Mouse (Mus musculus) c-Kit-positive CD71-positive TER-119-negative erythroid progenitor cells, embryonic 14.5 days (primary cell): ENCODE data around the gene Cdh11.
"Not testable (repeated sequence)": the region's sequence is repeated elsewhere in the genome, so short reads cannot be mapped to it uniquely, and the experiment has no call there.

ENCODE experiments used
- DNase-seq: peaks from one replicate; pipeline ENCODE4 v3.0.0-alpha.2; 2013; ENCODE audit warnings: low read depth

The Cdh11 gene

GRCm38 (mm10) chr8:102715956-102716355 is 69.5 kb downstream of the Cdh11 start:
- no peak for DNase-seq

DNA sequence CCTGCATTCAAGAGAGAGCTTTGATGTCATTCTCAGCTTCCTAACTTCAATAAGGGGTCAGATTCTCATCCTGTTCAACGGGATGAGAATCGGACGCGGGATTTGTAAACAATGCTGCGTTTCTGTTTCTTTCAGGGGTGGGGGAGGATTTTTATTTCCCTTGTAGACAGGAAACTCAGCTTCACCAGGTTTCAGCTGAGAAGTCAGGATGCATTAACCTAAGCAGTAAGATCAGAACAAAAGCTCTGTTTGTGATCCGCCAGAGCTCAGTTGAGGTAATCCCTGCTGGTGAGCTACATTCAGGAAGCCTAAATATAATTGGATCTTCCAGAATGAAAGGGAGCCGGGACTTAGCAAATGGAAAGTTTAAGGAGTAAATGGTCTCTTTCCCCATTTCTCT is 78.1 kb downstream of the Cdh11 start:
- no peak for DNase-seq

GRCm38 (mm10) chr8:102705376-102705905 is 80.0 kb downstream of the Cdh11 start:
- DNase-seq: no peak

DNA sequence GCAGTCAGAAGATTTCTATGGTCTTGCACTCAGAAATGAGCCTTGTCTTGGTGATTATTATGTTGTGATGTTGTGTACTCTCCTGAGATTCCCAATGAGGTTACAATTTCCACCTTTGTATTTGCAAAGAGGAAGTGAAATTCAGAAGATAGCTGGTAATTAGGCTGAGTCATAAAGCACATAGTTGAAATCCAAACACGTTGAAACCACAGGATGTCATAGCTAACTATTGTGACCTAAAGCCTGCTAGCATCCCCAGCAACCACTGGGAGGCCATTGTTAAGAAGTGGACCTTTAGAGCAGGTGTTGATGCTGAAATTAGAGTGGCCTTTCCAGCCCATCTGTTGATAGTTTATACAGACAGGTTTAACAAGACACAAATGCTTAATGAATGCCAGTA is 85.2 kb downstream of the Cdh11 start:
- no peak for DNase-seq

DNA sequence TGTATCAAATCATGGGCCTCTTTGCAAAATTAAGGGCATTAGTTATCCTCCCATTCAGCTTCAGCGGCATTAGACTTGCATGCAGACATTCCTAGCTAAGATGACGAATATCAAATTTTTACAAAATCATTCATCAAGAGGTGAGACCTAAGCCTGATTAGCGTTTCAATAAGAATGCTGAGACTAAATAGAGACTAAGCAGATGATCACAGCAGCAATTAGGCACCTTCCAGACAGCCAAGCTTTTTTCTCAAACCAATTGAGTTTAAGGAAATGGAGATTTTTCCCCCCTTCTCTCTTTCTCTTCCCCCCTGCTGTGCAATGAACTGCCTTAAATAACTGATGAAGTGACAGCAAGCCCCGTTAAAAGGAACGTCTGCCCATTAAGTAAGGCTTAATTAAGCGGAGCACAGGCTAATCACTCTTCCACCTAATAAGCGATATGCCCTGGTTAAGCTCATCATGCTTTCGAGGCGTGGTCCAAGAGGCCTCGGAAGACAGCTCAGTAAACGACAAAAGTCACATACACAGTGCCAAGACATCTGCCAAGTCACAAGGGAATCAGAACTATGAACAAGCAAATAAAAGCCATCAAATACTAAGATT is 87.1 kb downstream of the Cdh11 start:
- no peak for DNase-seq

GRCm38 (mm10) chr8:102693465-102693864 is 92.0 kb downstream of the Cdh11 start:
- no peak for DNase-seq

DNA sequence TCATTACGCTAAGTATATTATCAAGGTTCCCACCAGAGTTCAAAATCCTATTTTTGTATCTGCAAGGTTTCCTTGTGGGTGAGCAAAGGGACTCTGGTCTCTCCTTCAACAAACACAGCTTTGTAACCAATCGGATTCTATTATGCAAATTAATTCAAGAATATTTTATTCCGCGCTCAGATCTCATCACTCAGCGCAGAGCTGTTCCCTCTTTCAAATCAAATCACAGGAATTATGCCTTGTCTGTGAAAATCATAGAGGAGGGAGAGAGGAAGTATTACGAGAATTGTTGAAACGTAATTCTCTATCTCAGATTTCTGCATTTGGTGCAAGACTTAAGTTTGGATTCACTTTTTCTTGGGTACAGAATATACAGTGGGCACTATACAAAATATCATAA is 100.0 kb downstream of the Cdh11 start:
- DNase-seq: not testable (repeated sequence)

GRCm38 (mm10) chr8:102685023-102685422 is 100.4 kb downstream of the Cdh11 start:
- DNase-seq: no peak

DNA sequence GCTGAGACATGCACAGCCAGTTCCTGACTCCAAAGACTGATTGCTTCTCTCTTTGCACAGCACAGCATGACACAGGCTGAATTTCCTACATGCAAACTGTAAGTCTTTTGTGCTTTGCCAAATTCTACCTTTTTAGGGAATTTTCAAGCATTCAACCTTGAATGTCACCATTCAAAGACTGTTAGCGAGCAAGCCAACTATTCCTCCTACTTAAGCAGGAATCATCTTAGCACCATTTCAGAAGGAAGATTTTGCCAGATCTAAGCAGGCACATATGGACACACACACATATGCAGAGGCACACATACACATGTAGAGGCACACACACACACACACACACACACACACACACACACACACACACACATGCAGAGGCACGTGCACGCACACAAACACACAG is 108.3 kb downstream of the Cdh11 start:
- DNase-seq: no peak

- DNase-seq: not testable (repeated sequence)
Measured at GRCm38 (mm10) chr8:102664561-102664960, 120.9 kb downstream of the Cdh11 start.

DNA sequence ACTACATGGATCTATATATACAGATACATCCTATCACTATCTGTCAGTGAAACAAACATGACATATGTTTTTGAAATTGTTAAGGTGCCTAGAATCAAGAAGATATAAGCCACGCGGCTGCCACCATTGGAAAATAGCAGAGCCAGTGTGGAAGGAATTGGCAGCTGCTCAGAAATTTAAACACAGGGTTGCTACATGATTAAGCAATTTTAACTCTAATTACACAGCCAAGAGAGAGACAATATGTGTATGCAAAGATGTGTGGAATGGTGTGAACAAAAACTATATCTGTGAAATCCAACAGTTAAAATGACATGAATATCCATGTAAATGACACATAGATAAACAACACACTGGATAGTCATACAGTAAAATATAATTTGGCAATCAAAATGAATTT is 128.9 kb downstream of the Cdh11 start:
- no peak for DNase-seq

- DNase-seq: no peak
Measured at GRCm38 (mm10) chr8:102651964-102652363, 133.5 kb downstream of the Cdh11 start.

GRCm38 (mm10) chr8:102627151-102627550 is 158.3 kb downstream of the Cdh11 start:
- no peak for DNase-seq

- DNase-seq: no peak
Measured at GRCm38 (mm10) chr8:102612146-102612545, 173.3 kb downstream of the Cdh11 start.

DNA sequence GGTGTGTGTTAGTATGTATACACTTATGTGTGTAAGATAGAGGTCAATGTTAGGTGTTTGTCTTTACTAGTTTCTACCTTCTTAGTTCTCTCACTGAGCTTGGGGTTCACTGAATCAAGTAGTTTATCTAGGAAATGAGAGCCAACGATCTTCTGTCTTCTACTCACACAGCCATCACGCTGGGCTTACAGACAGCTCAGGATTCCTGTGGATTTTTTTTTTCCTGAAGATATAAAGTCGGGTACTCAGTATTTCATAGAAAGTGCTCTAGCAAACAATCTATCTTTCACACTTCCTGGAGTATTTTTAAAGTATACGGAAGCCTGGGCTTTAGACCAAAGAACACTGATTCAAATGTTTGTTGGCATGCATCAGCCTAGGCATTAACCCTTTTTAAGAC is 184.1 kb downstream of the Cdh11 start:
- no peak for DNase-seq

- DNase-seq: no peak
Measured at GRCm38 (mm10) chr8:102596523-102596922, 188.9 kb downstream of the Cdh11 start.

DNA sequence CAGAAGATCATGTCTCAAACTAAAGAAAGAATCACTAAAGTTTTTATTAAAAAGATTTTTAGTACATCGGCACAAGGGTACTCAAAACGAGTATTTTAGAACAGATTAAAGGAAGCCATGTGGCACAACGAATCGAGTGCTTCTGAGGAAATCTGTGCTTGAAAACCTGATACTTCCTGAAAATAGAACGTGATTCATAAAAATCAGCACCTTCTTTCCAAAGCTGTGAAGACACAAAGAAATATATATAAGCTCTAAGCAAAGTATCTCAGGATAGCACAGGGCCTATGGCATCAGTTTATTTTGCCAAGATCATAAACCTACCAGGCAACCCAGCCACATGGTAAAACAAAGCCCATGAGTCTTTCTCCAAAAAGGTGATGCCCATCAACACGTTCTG is 191.5 kb downstream of the Cdh11 start:
- DNase-seq: no peak
